Mouse (Mus musculus) lung, embryonic 14.5 days (tissue): Measurements from ENCODE around the gene Isx. TPM values are rescaled to one million over a fixed set of nuclear protein-coding genes. Genes with fewer than 3 reads are reported as not detected.

Experiments
- ATAC-seq: fragments of 200-750 bp; cut with Nextera tagmentation; 2 replicates; pipeline ENCODE4 v1.8.0; 2017; ENCODE audit warnings: mild to moderate bottlenecking, moderate TSS enrichment, moderate library complexity; ENCODE audit not compliant: insufficient read depth
- DNase-seq: peaks from one replicate; pipeline ENCODE4 v3.0.0-alpha.2; 2015
- H3K27ac ChIP-seq: fragments of 300-500 bp; sonication (generic); 2 replicates; pipeline ENCODE4 v1.5.1; 2014; ENCODE audit warnings: low read depth, mild to moderate bottlenecking, moderate library complexity
- H3K27me3 ChIP-seq: fragments of 300-500 bp; sonication (generic); 2 replicates; pipeline ENCODE4 v1.6.1; 2014; ENCODE audit warnings: low read length, control low read depth; ENCODE audit not compliant: insufficient read depth
- H3K36me3 ChIP-seq: fragments of 300-500 bp; sonication (generic); 2 replicates; pipeline ENCODE4 v1.6.1; 2014; ENCODE audit warnings: control low read depth; ENCODE audit not compliant: insufficient read depth
- H3K4me1 ChIP-seq: fragments of 300-500 bp; sonication (generic); 2 replicates; pipeline ENCODE4 v1.6.1; 2014; ENCODE audit warnings: antibody characterized with exemption, control low read depth; ENCODE audit not compliant: insufficient read depth
- H3K4me2 ChIP-seq: fragments of 300-500 bp; sonication (generic); 2 replicates; pipeline ENCODE4 v1.6.1; 2014; ENCODE audit warnings: mild to moderate bottlenecking
- H3K4me3 ChIP-seq: fragments of 300-500 bp; sonication (generic); 2 replicates; pipeline ENCODE4 v1.5.1; 2014; ENCODE audit warnings: low read depth, low read length
- H3K9ac ChIP-seq: fragments of 300-500 bp; sonication (generic); 2 replicates; pipeline ENCODE4 v1.6.1; 2014
- H3K9me3 ChIP-seq: fragments of 300-500 bp; sonication (generic); 2 replicates; pipeline ENCODE4 v1.6.1; 2016; ENCODE audit warnings: low read depth, low read length, control low read depth
- CTCF ChIP-seq: IDR thresholded peaks from 2 replicates; pipeline ENCODE4 v1.5.1; 2016; ENCODE audit warnings: antibody characterized with exemption, low read depth
- WGBS: fragments of 180-500 bp; shearing (Covaris S2); extraction: QIAGEN DNeasy Blood & Tissue Kit; methylation state at CpG from one replicate; pipeline ENCODE4 v1.1.7; 2014; 5-methylcytosine and 5-hydroxymethylcytosine counted together
- polyA plus RNA-seq: library from polyadenylated mRNA; unstranded; fragments of >200 nt; fragmentation: Nextera tagmentation; extraction: Ambion mirVana; gene quantifications from 2 replicates; pipeline ENCODE4 v1.2.1, GENCODE M21; 2014

Gene Isx
- polyA plus RNA-seq, 1 experiment from 2014 or later: not detected

DNA sequence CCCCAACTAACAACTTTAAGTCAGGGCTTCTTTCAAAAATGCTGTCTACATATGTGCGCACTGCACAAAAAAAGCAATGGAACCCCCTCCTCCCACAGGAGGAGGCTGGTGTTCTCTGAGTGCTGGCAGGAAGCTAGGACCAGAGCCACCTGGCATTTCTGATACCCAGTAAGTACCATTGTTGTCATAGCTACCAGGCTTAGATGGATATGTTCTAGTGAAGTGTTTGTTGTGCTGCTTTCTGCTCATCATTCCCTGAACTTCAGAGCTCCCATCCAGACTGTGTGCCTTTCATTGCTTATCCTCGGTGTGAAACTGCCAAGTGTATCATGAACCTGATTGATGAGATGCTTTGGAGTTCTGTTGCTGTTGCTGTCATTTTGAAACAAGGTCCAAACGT, 26.8 kb downstream of the Isx start:
- H3K36me3 ChIP-seq: no peaks in the 10 kb centered on the region
- H3K27ac ChIP-seq: no peak overlapping the region
- H3K4me2 ChIP-seq: no peak overlapping the region
- H3K4me1 ChIP-seq: no peaks in the 10 kb centered on the region
- H3K9me3 ChIP-seq: no peaks in the 10 kb centered on the region
- 40% methylated on average over 3 of the region's 3 CpGs for WGBS
- H3K4me3 ChIP-seq: no peak overlapping the region
- H3K27me3 ChIP-seq: no peaks in the 10 kb centered on the region
- DNase-seq (no peak), ATAC-seq (no peak)
- no peak for TF ChIP-seq CTCF
- H3K9ac ChIP-seq: no peak overlapping the region

DNA sequence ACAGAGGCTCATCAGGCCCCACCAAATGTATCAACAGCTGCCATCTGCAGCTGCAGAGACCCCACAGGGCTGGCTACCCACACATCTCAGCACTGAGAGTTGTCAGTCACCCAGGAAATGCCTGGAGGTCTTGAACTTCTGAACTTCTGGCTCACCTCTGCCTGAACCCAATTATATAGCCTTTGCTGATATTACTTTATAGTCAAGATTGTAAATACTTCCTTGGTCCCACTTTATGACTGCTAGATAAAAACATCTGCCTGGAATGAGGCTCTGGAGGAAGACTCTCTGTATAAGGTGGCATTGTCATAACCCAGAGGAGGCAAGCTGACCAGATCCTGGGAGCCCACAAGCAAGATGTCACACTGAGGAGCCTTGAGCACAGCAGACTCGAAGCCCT, 28.8 kb downstream of the Isx start:
- TF ChIP-seq CTCF: no peak
- DNase-seq: no peak
- no peaks in the 10 kb centered on the region for H3K9me3 ChIP-seq
- H3K4me1 ChIP-seq: no peaks in the 10 kb centered on the region
- H3K27me3 ChIP-seq: no peaks in the 10 kb centered on the region
- H3K4me2 ChIP-seq: no peak overlapping the region
- no peak for ATAC-seq
- 83% methylated on average over 1 of the region's 1 CpGs for WGBS
- H3K36me3 ChIP-seq: no peaks in the 10 kb centered on the region
- H3K27ac ChIP-seq: no peak overlapping the region
- H3K4me3 ChIP-seq: no peak overlapping the region
- H3K9ac ChIP-seq: no peak overlapping the region

DNA sequence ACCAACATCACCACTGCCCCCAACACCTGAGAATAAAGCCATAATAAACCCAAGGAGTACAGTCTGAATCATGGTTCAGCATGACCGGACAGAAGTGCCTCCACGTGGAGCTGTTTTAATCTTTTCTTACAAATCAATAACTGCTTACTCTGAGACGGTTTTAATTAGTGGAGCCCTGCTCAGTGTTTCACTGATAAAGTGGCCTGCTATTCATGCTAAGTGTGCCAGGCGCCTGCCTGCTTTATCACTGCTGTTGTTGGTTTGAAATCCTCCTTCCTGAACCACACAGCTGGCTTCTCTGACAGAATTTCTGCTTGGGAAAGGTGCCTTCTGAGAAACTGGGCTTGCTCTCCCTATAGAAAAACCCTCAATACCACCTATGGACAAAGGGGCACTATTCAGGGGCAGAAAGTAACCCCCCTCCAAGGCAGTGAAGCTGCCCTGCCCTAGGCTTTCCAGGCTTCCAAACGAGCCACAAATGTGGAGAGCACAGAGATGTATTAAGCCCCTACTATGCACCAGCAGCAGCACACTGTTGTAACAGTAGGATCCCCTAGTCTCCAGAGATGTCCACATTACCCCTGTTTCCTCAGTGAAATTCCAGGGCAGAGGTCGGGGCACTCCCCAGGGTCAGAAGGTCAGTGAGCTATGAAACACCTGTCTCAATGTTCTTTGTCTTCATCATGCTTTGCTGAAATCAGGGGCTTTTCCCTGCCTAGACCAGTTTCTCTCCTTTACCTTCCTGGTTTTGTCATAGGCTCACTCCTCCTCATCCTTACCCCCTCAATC, 30.3 kb downstream of the Isx start:
- no peak overlapping the region for H3K4me3 ChIP-seq
- ATAC-seq: no peak
- TF ChIP-seq CTCF: no peak
- no peak overlapping the region for H3K27ac ChIP-seq
- no peaks in the 10 kb centered on the region for H3K4me1 ChIP-seq
- WGBS: 35% methylated on average over 6 of the region's 6 CpGs
- no peak overlapping the region for H3K4me2 ChIP-seq
- DNase-seq: no peak
- no peaks in the 10 kb centered on the region for H3K36me3 ChIP-seq
- no peak overlapping the region for H3K9ac ChIP-seq
- H3K9me3 ChIP-seq: no peaks in the 10 kb centered on the region
- no peaks in the 10 kb centered on the region for H3K27me3 ChIP-seq

DNA sequence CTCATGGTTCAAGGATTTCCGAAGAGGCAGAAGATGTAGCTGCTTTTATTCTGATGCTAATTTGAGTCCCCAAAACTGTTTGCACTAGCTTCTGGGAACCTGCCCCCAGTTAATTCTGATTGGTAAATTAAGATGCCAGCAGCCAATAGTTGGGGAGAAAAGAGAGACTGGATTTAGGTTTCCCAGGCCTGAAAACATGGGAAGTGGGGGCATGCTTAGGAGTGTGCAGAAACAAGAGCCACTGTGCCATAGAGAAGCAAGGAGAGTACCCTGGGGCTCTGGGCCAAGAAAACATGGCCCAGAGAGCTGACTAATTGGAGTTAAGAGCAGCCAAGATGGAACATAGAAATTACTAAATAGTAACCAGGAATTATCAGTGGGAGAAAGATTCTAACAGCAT, 33.4 kb downstream of the Isx start:
- WGBS: 53% methylated on average over 1 of the region's 1 CpGs
- H3K4me1 ChIP-seq: no peaks in the 10 kb centered on the region
- no peaks in the 10 kb centered on the region for H3K9me3 ChIP-seq
- no peaks in the 10 kb centered on the region for H3K27me3 ChIP-seq
- H3K36me3 ChIP-seq: no peaks in the 10 kb centered on the region
- ATAC-seq: no peak
- no peak overlapping the region for H3K27ac ChIP-seq
- no peak overlapping the region for H3K4me3 ChIP-seq
- DNase-seq: no peak
- H3K4me2 ChIP-seq: no peak overlapping the region
- H3K9ac ChIP-seq: no peak overlapping the region
- TF ChIP-seq CTCF: no peak

DNA sequence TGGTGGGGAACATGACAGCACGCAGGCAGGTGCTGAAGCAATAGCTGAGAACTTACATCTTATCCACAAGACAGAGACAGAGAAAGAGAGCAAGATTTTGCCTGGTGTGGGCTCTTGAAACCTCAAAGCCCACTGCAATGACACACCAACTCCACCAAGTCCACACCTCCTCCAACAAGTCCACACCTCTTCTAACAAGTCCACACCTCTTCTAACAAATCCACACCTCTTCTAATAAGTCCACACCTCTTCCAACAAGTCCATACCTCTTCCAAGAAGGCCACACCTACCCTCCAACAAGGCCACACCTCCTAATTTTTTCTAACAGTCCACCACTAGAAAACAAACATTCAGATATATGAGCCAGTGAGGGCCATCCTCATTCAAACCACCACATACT, 37.7 kb downstream of the Isx start:
- no peak overlapping the region for H3K4me3 ChIP-seq
- no peaks in the 10 kb centered on the region for H3K9me3 ChIP-seq
- no peaks in the 10 kb centered on the region for H3K4me1 ChIP-seq
- H3K27me3 ChIP-seq: no peaks in the 10 kb centered on the region
- no peak overlapping the region for H3K9ac ChIP-seq
- no peaks in the 10 kb centered on the region for H3K36me3 ChIP-seq
- no peak overlapping the region for H3K4me2 ChIP-seq
- ATAC-seq: no peak
- 96% methylated on average over 1 of the region's 1 CpGs for WGBS
- no peak for DNase-seq
- TF ChIP-seq CTCF: no peak
- no peak overlapping the region for H3K27ac ChIP-seq

DNA sequence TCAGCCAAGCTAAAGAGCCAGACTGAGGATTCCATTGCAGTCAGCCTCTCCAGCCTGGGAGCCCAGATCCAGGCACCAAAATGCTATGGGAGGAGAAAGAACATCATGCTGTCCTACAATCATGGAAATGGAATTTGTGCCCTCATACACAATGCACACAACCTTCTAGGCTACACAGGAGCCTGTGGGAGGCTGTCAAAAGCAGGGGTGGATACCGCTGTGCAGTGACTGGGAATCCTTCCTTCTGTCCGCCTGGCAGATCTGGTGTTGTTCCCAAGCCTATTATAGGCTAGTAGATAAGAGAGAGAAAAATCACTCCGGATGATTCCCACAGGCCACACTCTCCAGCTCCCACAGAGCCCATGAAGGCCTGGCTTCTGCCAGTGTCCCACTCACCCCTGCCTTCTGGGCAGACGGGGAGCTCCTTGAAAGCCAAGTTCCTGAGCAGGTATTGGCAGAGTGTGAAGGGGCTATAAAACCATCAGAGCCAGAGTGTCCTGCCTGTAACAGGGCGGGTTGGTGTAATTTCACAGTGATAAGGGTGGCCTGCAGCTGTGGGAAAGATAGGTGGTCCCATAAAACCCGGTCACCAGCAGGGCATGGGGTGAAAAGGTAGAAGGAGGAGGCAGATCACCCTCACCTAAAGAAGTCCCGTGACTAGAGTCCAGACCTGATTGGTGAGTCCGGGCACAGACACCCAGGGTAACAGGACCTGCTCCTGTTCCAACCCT, 47.9 kb downstream of the Isx start:
- Histone ChIP-seq H3K9me3 (no peaks in the 10 kb centered on the region), H3K4me3 (no peak overlapping the region), H3K9ac (no peak overlapping the region), H3K36me3 (no peaks in the 10 kb centered on the region), H3K4me2 (no peak overlapping the region), H3K27ac (no peak overlapping the region), H3K4me1 (no peaks in the 10 kb centered on the region), H3K27me3 (no peaks in the 10 kb centered on the region)
- ATAC-seq (no peak), DNase-seq (no peak)
- TF ChIP-seq CTCF: no peak
- WGBS: 57% methylated on average over 8 of the region's 8 CpGs

DNA sequence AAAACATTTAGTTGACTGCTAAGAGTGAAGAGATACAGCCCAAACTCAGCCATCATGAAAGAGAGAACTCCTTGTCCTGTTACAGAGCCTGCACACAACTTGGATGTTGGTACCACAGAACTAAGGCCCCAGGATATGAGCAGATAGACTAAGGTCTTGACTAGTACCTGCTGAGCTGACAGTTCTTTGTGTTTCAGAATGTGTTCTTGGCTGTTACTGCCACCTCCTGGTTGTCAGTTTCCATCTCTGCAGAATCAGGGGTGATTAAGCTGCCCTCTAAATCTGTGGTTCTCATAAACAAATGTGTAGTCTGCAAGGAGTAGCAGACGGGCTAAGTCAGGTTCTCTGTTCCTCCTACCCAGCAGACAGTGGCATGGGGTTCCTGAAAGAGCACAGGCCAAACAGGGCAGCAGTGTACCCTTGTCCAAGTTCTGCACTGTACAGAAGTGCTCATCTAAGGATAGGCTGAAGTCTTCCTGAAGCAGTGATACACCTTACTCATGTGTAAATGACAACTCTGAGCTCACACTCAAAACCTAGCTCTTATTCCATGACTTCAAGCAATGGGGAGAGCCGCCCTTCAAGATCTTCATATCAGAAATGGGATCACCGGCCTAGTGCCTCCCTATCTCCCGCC, 49.0 kb downstream of the Isx start:
- Histone ChIP-seq H3K9ac (no peak overlapping the region), H3K4me3 (no peak overlapping the region), H3K27me3 (no peaks in the 10 kb centered on the region), H3K36me3 (no peaks in the 10 kb centered on the region), H3K4me2 (no peak overlapping the region), H3K9me3 (no peaks in the 10 kb centered on the region), H3K27ac (no peak overlapping the region), H3K4me1 (no peaks in the 10 kb centered on the region)
- 62% methylated on average over 4 of the region's 4 CpGs for WGBS
- ATAC-seq (no peak), DNase-seq (peak; percentile 7)
- 0 out of 2 replicates have a peak, but pooled peaks have one; percentile 13 for TF ChIP-seq CTCF
